Mouse (Mus musculus) lung, postnatal 0 days (tissue): ENCODE data around the gene Aldh1l1. TPM values are rescaled to one million over a fixed set of nuclear protein-coding genes. Genes with fewer than 3 reads are reported as not detected.

Source experiments
- ATAC-seq: fragments of 200-750 bp; cut with Nextera tagmentation; 2 replicates; pipeline ENCODE4 v1.8.0; 2017; ENCODE audit warnings: moderate library complexity
- DNase-seq: peaks from one replicate; pipeline ENCODE4 v3.0.0-alpha.2; 2016; ENCODE audit warnings: low spot score
- H3K27ac ChIP-seq: fragments of 300-500 bp; sonication (generic); 2 replicates; pipeline ENCODE4 v1.5.1; 2014; ENCODE audit warnings: antibody characterized with exemption, mild to moderate bottlenecking, low read length, mixed read lengths
- H3K27me3 ChIP-seq: fragments of 300-500 bp; sonication (generic); replicated peaks from 2 replicates; pipeline ENCODE4 v1.6.1; 2014; ENCODE audit warnings: low read length, mixed read lengths; ENCODE audit not compliant: insufficient read depth
- H3K36me3 ChIP-seq: fragments of 300-500 bp; sonication (generic); 2 replicates; pipeline ENCODE4 v1.6.1; 2014; ENCODE audit warnings: low read length, mixed read lengths; ENCODE audit not compliant: insufficient read depth
- H3K4me1 ChIP-seq: fragments of 300-500 bp; sonication (generic); 2 replicates; pipeline ENCODE4 v1.6.1; 2014; ENCODE audit warnings: antibody characterized with exemption, low read depth, low read length, mixed read lengths; ENCODE audit not compliant: insufficient read depth
- H3K4me2 ChIP-seq: fragments of 300-500 bp; sonication (generic); replicated peaks from 2 replicates; pipeline ENCODE4 v1.6.1; 2014; ENCODE audit warnings: low read depth, mild to moderate bottlenecking, low read length, moderate library complexity, mixed read lengths
- H3K4me3 ChIP-seq: fragments of 300-500 bp; sonication (generic); 2 replicates; pipeline ENCODE4 v1.5.1; 2014; ENCODE audit warnings: low read depth, low read length
- H3K9ac ChIP-seq: fragments of 300-500 bp; sonication (generic); replicated peaks from 2 replicates; pipeline ENCODE4 v1.6.1; 2014; ENCODE audit warnings: low read depth, mild to moderate bottlenecking
- H3K9me3 ChIP-seq: fragments of 300-500 bp; sonication (generic); 2 replicates; pipeline ENCODE4 v1.6.1; 2016; ENCODE audit warnings: low read length, mixed read lengths
- CTCF ChIP-seq: IDR thresholded peaks from 2 replicates; pipeline ENCODE4 v1.5.1; 2016; ENCODE audit warnings: antibody characterized with exemption, mild to moderate bottlenecking
- EP300 ChIP-seq: IDR thresholded peaks from 2 replicates; pipeline ENCODE4 v1.6.1; 2016; ENCODE audit warnings: antibody characterized with exemption, mild to moderate bottlenecking, control low read depth
- WGBS: fragments of 180-500 bp; shearing (Covaris S2); extraction: QIAGEN DNeasy Blood & Tissue Kit; methylation state at CpG from one replicate; pipeline ENCODE4 v1.1.7; 2014; 5-methylcytosine and 5-hydroxymethylcytosine counted together
- polyA plus RNA-seq: library from polyadenylated mRNA; unstranded; fragments of >200 nt; fragmentation: Nextera tagmentation; extraction: Ambion mirVana; gene quantifications from 2 replicates; pipeline ENCODE4 v1.2.1, GENCODE M21; 2015

Aldh1l1 gene
- polyA plus RNA-seq, 1 experiment from 2014 or later = 4.8 TPM

DNA sequence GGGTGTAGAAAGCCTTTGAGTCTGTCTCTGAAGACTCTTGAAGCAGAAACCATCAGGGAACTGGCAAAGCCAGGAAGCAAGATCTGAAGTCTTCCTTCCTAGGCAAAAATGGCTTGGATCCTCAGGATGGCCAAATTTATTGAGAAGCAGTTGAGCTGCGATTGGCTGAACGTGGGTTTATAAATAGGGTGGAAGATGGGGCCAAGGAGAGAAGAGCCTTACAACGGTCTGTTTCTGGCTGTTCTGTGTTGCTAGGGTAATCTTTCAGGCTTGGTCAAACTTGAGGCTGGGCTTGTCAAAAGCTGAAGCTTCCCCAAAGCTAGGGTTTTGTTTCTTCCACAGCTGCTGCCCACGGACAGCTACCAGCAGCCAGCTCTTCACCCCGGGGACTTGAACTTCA is 1.4 kb upstream of the Aldh1l1 start:
- DNase-seq (no peak), ATAC-seq (no peak)
- TF ChIP-seq CTCF (no peak), EP300 (no peak)
- H3K27me3 ChIP-seq = no peaks in the 10 kb centered on the region
- no peak overlapping the region for H3K9ac ChIP-seq
- no peaks in the 10 kb centered on the region for H3K9me3 ChIP-seq
- no peaks in the 10 kb centered on the region for H3K36me3 ChIP-seq
- no peaks in the 10 kb centered on the region for H3K4me1 ChIP-seq
- H3K4me2 ChIP-seq = no peak overlapping the region
- H3K27ac ChIP-seq = no peak overlapping the region
- no peak overlapping the region for H3K4me3 ChIP-seq
- WGBS = 76% methylated on average over 5 of the region's 5 CpGs

DNA sequence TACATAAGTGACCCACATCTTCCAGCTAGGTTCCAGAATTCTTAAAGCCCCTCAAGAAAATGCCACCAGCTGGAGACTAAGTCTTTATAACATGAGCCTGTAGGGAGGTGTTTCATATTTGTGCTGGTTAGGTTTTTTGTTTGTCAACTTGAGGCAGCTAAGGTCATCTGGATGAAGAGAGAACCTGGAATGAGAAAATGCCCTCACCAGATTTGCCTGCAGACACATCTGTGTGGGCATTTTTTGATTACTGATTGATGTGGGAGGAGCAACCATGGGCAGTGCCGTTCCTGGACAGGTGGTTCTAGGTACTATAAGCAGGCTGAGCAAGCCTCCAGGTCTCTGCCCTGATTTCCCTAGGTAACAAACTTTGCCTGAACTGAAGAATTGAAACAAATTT is 1.3 kb downstream of the Aldh1l1 start:
- Histone ChIP-seq H3K4me1 (no peaks in the 10 kb centered on the region), H3K27ac (no peak overlapping the region), H3K4me2 (no peak overlapping the region), H3K27me3 (no peaks in the 10 kb centered on the region), H3K4me3 (no peak overlapping the region), H3K9me3 (no peaks in the 10 kb centered on the region), H3K36me3 (no peaks in the 10 kb centered on the region), H3K9ac (no peak overlapping the region)
- no peak for DNase-seq
- ATAC-seq = no peak
- TF ChIP-seq CTCF = no peak
- no peak for TF ChIP-seq EP300
- 78% methylated on average over 1 of the region's 1 CpGs for WGBS

DNA sequence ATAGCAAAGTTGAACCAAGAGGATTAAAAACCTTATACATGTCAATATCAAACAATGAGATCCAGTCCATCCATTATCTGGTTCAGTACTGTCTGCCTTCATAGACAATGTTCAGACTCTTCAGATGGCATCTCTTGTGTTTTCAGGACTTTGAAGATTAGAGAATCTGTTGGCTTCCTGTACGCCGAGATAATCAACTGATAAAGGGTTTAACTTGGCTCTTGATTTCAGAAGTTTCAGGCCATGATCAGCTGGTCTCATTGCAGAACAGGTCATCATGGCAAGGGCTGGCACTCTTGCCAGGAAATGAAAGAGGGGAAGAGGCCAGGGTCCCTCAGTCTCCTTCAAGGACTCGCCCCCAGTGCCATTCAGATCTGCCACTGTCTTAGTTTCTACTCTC is 3.3 kb downstream of the Aldh1l1 start:
- Histone ChIP-seq H3K9me3 (no peaks in the 10 kb centered on the region), H3K4me3 (no peak overlapping the region), H3K36me3 (no peaks in the 10 kb centered on the region), H3K27me3 (no peaks in the 10 kb centered on the region), H3K27ac (no peak overlapping the region), H3K4me2 (no peak overlapping the region), H3K9ac (no peak overlapping the region), H3K4me1 (no peaks in the 10 kb centered on the region)
- ATAC-seq (no peak), DNase-seq (no peak)
- 81% methylated on average over 3 of the region's 3 CpGs for WGBS
- no peak for TF ChIP-seq CTCF
- TF ChIP-seq EP300 = no peak

DNA sequence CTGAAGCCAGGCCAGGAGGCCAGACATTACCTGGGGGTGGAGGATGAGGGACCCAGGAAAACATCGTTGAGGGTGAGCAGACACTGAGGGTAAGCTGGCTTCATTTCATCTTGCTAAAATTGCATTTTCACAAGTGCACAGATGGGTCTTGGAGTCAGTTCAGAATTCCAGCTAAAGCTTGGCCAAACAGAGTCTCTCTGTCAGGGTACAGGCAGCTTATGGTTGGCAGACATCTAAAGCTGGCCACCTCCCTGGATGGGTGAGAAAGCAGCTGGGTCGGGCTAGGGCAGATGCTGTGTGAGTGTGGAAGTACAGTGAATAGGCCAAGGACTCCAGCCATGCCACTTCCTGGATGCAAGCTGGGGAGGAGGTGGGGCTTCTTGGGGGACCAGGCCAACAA is 4.7 kb downstream of the Aldh1l1 start:
- no peak for ATAC-seq
- no peak for DNase-seq
- Histone ChIP-seq H3K27me3 (no peaks in the 10 kb centered on the region), H3K9ac (no peak overlapping the region), H3K27ac (no peak overlapping the region), H3K4me2 (no peak overlapping the region), H3K4me3 (no peak overlapping the region), H3K4me1 (no peaks in the 10 kb centered on the region), H3K36me3 (no peaks in the 10 kb centered on the region), H3K9me3 (no peaks in the 10 kb centered on the region)
- TF ChIP-seq EP300 (no peak), CTCF (no peak)
- 69% methylated on average over 2 of the region's 2 CpGs for WGBS

DNA sequence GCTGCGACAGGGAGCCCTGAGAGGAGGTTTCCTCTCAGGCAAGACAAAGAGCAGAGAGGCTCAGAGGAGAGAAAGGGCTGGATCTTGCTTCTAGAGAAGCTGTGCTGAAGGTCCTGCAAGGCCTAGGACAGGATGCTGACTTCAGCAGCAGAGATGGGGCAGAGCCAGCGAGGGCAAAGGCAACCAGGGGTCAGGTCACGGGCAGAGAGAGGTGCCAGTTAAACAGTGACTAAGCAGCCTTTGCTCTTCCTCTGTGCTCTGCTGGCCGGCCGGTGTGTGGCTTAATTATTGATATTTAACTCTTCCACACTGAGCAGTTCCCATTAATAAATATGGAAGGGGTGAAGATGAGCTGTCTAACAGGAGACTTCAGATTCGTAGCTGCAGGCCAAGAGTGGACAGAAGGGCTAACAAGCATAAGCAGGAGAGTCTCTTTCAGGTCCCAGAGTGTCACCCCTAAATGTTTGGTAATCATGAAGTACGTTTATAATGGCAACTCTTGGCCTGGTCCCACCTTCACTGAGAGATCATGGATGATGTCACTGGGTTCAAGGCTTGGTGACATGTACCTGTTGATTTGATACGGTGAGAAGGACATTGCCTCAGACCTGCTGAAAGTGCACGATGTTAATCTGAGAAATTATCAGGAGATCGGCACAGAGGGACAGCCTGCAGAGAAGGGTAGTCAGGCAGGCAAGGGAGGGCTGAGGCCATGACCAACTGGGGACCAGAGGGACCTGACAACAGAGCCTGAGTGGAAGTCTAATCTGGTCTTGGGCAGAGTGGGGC is 5.9 kb downstream of the Aldh1l1 start:
- Histone ChIP-seq H3K27ac (no peak overlapping the region), H3K9me3 (no peaks in the 10 kb centered on the region), H3K4me2 (no peak overlapping the region), H3K36me3 (no peaks in the 10 kb centered on the region), H3K9ac (no peak overlapping the region), H3K27me3 (no peaks in the 10 kb centered on the region), H3K4me3 (no peak overlapping the region), H3K4me1 (no peaks in the 10 kb centered on the region)
- 69% methylated on average over 10 of the region's 10 CpGs for WGBS
- no peak for DNase-seq
- no peak for ATAC-seq
- TF ChIP-seq CTCF (no peak), EP300 (no peak)

DNA sequence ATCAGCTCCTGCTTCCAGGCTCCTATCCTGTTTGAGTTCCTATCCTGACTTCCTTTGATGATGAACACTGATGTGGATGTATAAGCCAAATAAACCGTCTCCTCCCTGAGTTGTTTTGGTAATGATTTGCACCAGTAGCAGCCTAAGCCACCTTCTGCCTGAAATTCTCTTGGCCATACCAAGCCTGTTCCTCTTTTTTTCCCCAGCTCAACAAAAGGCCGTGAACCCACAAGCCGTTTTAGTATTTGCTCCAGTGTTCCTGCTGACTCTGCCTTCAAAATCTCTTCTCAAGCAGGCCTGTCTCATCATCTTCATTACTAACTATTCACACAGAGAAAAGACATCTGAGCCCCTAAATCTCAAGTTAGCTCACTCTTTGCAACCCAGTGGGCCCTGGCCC is 7.9 kb downstream of the Aldh1l1 start:
- Histone ChIP-seq H3K36me3 (no peaks in the 10 kb centered on the region), H3K9ac (no peak overlapping the region), H3K27ac (no peak overlapping the region), H3K4me2 (no peak overlapping the region), H3K4me3 (no peak overlapping the region), H3K9me3 (no peaks in the 10 kb centered on the region), H3K27me3 (no peaks in the 10 kb centered on the region), H3K4me1 (no peaks in the 10 kb centered on the region)
- no peak for DNase-seq
- 68% methylated on average over 3 of the region's 3 CpGs for WGBS
- no peak for ATAC-seq
- TF ChIP-seq EP300 (no peak), CTCF (no peak)
